Mouse (Mus musculus): Measurements from ENCODE around the gene Atp5d.

Gene Atp5d

DNA sequence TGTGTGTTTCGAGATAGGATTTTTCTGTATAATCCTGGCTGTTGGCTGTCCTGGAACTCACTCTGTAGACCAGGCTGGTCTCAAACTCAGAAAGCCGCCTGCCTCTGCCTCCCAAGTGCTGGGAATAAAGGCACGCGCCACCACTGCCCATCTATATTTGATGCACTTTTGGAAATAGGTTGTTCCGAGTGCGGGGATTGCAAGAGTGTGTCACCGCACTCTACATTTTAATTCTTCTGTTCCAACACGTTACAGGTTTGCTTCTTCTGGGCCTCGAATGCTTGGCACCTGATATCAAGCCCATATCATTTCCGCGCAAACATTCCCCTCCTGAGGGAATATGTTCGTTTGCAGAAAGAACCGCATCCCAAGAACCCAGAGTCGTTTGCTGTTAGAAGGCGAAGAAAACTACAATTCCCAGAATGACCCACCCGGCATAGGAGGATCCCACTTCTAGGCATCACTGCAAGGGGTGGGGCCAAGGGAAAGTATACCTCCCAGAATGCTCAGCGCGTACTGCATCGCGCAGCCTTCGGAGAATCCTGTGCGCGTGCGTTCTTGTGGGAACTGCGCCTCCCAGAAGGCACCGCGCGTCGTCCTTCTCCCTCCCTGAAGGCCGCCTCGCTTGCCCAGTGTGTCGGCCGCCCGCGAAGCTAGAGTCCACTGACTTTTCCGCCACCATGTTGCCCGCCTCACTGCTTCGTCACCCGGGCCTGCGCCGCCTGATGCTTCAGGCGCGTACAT is 3.5 kb downstream of the Atp5d start:
- DNase-seq, result peak; percentile 96 to 97

DNA sequence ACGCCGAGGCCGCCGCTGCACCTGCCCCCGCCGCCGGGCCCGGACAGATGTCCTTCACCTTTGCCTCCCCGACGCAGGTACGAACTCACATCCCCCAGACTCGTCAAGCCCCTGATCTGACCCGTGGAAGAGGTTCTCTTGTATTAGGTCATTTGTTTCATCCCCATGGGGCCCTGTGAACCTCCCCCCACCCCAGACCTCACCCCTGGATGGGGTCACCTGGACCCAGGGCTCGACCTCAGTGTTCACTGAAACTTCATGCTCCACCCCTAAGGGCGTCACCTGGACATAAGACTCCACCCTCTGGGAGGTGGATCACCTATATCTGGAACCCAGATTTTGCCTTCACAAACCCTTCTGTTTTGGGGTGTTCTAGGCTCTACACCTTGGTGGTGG is 4.1 kb downstream of the Atp5d start:
- DNase-seq, result peak; percentile 78 to 83

DNA sequence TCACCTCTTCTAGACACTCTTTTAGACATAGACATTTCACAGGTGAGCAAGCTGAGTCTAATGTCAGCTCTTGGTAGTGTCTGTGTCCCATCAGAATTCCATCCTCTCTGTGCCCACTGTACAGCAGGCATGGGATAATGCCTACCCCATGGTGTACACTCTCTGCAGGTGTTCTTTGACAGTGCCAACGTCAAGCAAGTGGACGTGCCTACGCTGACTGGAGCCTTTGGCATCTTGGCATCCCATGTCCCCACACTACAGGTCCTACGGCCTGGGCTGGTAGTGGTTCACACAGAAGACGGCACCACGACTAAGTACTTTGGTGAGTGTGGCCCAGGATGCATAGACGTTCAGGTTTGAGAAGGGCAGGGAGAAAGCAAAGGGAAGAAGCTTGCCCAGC is 5.2 kb downstream of the Atp5d start:
- peak in 1 of 2 experiments; percentile 23 for DNase-seq

DNA sequence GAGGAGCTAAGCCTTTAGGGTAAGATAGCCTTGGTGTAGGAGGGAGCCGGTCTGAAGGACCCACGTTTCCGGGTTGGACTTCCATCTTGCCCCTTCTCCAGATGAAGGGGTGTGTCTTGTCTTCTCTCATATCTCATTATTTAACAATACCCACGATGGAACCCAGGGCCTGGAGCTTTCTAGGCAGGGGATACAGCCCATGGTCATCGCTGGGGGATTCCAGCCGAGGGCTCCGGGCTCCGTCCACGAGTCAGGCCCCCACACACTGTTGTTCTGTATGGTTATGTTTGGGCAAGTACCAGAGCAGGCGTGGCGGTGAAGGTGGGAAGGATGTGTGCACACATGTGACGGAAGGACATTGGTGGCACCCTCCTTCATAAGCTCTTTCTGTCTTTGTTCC is 5.7 kb downstream of the Atp5d start:
- DNase-seq, result peak in 1 of 2 experiments; percentile 24

DNA sequence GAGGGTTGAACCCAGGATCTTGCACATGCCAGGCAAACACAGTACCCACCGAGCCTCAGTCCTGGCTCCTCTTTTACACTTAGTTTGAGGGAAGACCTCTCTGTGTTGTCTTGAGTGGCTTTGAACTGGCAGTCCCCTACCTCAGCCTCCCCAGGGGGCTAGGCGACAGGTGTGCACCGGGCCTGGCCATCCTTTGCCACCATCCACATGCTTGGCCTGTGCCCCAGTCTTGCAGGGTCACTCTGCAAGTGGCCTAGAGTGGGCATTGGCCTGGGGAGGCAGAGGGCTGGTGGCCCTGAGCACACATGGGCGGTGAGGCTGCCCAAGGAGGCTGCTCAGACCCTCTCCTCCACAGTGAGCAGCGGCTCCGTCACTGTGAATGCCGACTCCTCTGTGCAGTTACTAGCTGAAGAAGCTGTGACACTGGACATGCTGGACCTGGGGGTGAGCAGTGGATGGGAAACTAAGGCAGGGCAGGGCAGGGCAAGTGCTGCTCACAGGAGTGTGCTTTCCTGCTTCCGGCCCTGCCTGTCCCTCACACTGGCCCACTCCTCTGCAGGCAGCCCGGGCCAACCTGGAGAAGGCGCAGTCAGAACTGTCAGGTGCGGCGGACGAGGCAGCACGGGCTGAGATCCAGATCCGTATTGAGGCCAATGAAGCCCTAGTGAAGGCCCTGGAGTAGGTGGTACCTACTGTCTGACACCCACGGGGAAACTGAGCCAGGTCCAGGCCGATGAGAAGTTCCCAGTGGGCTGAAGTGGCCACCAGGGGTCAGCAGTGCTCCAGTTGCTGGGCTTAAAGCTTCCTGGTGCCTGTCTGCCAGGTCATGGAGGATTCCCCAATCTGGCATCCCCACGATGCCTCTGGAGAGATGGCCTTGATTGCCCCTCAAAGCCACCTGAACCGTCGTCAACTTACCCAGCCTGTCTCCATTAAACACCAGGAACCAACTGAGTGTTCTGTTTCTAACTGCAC is 6.7 kb downstream of the Atp5d start:
- peak; percentile 69 to 78 for DNase-seq

DNA sequence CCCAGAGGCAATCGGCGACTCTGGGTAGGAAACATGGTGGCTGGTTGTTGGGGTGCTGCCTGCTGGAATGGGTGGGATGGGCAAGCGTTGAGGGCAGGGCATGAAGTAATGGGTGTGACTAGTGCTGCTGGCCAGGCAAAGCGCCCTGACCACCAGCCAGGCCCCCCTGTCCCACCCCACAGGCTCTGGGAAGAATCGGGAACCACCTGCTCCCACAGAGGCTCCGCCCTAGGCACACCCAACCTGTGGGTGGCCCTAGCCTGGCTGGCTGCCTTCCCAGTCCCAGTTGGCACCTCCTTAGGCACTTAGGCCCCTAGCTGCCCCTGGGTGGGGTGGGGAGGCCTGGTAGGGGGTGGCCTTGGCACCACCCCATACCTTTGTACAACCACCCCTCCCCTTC is 7.5 kb downstream of the Atp5d start:
- DNase-seq, result peak; percentile 80

DNA sequence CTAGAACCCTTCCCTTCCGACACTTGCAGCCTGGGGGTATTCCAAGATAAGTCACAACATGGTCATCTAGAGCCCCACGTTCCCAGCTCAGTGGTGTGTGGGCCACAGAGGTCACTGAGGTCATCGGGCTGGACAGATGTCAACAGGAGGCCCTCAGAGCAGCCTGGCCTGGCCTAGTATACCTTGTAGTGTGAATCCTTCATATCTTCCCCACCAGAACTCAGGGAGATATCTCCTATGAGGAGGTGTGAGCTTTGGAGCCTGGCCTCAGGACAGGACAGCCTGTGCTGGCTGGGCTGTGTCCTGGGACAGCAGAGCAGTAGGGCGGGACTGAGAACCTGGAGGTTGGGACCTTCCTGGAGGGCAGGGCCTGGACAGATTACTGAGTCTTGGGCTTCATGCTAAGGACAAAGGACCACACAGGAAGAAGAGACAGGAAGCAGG is 8.2 kb downstream of the Atp5d start:
- peak; percentile 65 to 73 for DNase-seq

DNA sequence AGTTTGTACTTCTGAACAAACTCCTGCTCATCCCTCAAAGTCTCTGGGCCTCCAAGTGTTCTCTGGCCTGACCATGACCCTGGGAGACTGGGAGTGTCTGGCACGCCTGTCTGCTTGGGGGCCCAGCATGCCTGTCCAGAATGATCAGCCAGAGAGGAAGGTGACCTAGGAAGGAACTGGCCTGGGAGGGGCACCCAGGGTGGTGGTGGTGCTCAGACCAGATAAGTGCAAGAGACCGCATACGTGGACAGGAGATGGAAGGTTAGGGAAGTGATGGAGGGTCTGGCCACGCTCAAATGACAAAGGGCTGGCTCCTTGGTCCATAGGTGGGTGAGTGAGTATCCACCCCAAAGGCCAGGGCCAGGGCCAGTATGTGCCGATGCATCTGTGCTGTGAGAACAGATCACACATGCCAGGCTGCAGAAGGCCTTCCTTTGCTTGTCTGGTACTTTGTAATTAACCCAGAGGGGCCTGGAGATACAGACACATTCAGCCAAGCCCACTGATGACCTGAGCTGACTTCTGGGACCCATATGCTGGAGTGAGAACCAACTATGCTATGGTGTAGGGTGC is 8.8 kb downstream of the Atp5d start:
- DNase-seq, result peak; percentile 49 to 52

DNA sequence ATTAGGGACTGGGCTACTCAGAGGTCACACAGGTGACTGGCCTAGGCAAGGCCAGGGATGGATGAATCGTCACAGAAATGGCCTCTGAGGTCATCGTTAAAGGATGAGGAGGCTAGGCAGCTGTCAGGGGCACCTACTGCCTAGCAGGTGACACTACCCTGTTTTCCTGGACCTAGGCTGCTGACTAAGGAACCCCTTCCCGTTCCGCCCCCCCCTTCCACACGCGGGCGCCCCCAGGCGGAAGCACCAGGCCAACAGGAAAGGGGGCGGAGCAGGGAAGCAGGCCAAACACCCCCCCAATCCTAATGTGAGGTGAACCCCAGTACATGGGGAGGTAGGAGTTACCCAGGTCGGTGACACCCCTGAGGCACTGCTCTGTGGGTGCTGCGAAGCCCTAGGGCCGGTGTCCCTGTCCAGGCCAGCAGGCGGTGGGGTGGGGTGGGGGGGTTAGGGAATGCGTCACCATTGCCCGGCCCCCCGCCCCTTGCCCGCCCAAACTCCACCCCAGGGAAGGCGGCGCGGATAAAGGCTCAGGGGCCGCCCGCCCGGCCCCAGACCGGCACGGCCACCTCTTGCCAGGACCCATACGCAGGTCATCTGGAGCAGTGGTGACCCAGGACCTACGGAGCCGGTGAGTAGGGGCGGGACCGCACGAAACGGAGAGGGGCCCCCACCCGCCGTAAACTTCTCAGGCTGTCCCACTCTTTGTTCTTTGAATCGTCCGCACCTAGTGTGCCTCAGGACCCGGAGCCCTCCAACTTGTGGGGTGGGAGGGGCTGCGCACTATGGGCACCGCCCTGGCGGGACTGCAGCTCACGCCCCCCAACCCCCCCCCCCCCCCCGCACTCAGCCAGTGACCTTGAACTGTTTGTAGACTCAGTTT is 9.5 kb downstream of the Atp5d start, which contains the start of gene Midn:
TSS of gene Midn (plus strand) at position 554 of the 883 bp plus-strand sequence.
- DNase-seq, result peak; percentile 84 to 89

DNA sequence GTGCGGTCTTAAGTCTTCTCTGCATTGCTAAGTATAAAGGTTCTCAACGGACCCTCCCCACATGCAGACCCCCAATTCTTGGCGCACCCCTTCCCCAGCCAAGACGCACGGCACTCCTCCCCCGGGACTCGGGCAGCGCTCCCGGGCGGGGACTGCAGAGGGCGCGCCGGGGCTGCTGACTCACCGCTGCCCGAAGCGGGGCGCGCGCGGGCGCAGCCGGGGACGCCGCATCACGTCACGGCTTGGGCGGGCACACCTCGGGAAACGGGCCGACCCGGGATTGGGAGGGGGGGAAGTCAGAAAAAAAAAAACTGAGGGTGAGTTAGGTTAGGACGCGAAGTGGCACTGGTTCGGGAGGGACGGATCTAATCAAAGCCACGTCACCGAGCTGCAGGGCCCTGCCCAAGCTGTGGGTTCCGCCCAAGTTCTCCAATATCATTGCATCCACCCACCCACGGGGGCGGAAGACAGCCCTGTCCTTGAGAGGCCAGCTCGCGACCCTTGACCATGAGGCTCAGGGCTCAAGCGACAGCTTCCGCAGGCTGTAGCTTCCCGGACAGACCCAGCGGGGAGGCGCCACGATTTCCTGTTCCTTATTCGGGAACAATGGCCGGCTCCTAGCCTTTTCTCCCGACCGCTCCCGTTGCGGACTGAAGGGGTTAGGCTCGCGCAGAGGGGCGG is 10.3 kb downstream of the Atp5d start:
- peak; percentile 94 to 95 for DNase-seq

DNA sequence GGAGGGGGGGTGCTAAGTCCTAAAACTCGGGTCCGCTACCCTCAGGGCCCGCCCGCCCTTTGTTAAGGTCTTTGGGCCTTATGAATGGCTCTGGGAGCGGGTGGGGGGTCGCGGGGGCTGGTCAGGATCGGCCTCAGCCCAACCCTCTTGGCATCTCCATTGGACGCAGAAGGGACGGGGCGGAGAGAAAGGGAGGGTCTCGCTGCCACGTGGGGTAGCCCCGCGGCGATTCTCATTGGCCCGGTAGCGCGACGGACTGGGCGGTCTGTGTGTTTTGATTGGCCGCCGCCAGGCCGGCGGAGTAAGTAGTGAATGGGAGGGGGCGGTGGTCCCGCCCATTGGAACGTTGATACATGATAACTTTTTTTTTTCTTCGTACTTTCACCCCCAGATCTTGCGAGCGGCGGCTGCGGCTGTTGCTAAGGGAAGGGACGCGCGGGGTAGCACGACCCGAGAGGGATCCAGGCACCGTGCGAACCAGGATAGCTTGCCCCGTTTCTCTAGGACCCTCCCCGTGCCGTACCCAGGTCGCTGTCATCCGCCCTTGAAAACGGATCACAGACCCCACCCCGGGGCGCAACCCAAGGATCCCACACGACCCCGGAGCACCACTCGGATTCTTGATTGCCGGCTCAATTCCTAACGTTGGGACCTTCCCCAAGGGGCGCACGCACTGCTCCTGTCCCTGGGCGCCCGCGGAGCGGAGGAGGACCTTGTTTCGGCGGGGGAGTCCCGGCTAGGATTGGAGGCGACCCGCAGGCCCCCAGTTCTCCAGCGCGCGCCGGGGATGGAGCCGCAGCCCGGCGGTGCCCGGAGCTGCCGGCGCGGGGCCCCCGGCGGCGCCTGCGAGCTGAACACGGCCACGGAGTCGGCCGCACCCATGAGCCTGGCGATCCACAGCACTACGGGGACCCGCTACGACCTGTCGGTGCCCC is 11.1 kb downstream of the Atp5d start:
- DNase-seq, result peak; percentile 98 to 99

DNA sequence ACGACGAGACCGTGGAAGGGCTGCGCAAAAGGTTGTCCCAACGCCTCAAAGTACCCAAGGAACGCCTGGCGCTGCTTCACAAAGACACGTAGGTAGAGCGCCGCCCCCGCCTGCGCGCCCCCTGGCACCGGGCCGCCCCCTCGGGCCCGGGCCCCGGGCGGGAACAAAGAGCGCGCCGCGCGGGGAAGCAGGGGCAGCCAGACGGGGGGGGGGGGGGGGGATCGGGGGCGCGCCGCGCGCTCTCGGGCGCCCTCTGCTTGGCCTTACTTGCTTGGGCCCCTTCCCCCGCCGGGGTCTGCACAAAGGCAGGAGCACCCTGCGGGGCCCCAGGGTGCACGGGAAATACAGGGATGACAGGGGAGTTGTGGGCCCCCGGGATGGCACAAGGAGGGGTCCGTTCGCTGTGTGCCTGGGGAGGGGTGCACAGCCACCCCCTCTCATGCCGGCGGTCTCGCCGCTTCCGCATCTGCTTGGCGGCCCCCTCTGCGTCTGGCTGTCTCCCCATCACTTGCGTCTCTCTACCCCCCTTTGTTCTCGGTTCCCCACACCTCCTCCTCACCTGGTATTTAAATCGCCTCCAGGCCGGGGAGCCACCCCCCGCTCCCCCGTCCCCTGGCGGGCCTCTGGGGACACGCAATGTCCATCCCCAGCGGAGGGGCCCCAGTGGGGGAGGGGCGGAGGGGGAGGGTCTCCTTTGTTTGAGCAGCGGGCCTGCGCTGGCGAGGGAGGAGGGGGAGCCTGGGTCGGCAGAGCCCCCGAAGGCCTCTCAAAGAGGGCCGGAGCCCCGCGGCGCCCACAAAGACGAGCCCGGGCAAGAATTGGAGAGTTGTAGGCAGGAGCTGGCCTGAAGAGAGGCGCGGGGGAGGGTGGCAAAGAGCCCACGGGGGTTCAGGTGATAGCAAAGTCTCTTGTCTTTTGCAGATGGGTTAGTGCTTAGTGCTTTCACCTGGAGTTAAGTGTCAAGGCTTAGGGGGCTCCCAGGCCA is 12.1 kb downstream of the Atp5d start:
- DNase-seq, result peak in 1 of 2 experiments; percentile 55

DNA sequence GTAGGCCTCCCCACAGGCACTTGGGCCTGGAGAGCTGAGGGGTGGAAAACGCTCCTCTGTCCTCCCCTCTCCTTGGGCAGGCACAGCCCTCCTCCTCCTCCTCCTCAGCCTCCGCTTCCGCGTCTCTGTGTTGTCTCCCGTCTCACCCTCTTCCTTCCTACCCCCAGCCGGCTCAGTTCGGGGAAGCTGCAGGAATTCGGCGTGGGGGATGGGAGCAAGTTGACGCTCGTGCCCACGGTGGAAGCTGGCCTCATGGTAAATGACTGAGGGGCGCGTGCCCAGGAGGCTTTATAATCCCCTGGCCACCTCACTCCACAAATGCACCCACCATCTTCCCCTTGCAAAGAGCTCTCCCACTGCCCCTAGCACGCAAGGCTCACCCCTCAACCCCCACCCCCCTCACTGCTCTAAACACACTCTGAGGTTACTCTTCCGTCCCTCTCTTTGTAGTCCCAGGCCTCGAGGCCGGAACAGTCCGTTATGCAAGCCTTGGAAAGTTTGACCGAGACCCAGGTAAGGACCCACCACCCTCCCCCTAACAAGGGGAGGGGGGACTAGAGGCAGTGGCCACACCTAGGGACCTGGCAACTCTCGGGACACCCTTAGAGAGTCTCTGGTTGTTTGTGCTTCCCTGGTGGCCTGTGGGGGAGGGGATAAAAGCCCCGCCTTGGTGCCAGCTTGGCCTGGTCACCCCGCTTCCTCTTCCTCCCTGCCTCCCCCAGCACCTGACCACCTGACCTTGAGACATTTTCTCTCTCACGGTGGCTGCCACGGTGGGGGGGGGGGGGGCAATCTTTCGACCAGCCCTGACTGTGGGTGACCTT is 13.0 kb downstream of the Atp5d start:
- peak; percentile 86 to 91 for DNase-seq

DNA sequence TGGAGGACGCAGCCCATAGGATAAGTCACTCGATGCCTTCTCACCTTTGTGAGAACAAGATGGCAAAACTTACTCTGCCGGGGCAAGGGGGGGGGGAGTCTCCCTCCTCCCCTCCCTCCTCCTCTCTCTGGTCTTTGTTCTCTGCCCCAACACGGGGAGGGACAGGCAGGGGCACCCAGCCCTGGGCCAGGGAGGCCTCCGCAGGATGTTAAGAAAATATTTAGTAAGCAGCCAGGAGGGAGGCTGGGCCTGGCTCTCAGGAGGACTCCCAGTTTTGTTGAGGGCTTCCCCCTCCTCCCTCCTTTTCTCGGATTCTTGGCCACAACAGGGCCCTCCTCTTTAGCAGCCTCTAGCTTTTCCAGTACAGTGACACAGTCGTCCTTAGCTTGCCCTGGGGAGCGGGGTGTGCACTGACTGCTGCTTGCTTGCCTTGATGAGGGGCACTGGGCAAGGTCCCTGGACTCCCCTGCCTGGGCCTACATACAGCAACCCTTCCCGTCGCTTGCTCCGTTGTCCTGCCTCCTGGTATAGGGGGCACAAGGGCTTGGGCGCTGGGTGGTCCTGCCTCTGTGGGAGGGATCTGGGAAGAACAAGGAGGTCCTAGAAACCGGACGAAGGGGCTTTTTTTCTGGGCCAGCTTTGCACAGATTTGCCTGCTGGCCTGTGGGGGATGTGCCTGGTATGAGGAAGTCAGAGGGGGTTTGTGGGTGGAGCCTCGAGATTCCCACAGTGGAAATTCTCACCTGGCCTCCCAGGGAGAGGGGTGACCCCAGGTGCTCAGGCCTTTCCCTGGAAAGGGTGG is 13.8 kb downstream of the Atp5d start:
- peak; percentile 75 to 89 for DNase-seq

DNA sequence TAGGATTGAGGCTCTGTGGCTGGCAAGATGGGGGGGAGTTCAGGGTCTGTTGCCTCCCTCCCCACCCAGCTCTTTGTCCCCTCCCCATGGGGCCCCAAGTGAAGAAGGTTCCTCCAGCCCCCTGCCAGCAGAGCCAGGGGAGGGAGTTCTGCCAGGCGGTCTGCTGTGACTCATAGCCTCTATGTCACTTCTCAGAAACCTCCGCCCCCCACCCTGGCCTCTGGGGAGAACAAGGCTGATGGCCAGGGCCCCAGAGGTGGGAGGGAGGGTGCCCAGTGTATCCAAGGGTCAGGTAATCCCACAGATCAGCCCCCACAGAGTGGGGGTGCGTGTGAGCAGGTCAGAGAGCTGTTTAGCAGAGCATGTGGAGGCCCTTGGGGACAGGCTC is 14.4 kb downstream of the Atp5d start:
- peak in 1 of 2 experiments; percentile 77 for DNase-seq

DNA sequence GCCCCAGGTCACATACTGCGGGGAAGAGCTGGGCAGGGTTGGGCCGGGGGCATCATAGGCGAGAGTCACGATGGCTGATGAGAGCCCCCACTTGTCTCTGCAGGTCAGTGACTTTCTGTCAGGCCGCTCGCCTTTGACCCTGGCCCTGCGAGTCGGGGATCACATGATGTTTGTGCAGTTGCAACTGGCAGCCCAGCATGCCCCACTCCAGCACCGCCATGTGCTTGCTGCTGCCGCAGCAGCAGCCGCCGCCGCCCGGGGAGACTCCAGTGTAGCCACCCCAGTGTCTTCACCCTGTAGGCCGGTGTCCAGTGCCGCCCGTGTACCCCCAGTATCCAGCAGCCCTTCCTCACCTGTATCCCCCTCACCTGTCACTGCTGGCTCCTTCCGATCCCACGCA is 15.3 kb downstream of the Atp5d start:
- peak in 1 of 2 experiments; percentile 75 for DNase-seq

DNA sequence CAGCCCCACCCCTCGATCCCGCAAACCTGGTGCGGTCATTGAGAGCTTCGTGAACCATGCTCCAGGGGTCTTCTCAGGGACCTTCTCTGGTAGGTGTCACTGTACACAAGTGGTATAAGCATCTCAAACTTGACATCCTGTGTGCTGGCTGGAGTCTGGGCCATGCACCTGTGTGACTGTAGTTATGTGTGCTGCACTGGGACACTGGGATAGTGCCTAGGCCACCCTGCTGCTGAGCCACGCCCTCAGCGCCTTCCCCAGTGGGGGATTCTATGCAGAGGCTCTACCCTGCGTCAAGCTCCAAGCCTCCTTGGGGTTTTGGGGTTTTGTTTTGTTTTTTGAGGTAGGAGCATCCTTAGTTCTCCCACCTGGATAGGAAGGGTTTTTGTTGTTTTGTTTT is 16.0 kb downstream of the Atp5d start:
- no peak for DNase-seq

All from kidney, adult 8-10 months (tissue).